ENCODE assay signal across 28 mouse cellular contexts in the genomic region with DNA sequence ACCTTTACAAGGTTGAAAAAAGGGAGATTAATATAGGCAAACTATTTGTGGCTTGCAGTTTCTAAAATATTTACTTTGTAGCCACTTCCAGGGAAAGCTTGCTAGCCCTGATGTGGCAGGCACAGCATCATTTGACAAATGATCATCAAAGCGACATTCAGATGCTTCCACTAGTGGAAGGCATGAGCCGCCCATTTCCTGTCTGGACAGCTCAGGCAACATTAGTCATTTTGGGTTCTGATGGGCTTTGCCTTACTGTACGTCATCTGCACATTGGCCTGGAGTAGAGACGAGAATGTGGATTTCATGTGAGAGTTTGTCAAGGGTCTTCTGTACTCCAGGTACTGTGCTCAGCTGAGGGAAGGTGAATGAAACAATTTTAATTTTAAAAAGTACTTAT. TPM values are rescaled to one million over a fixed set of nuclear protein-coding genes. Genes with fewer than 3 reads are reported as not detected.
DNase-seq lines count a peak whose midpoint lies in the region; ATAC-seq and TF ChIP-seq lines count a peak whose summit lies in the region.
"Had no signal": no experiment of that assay in that cellular context is flagged by ENCODE, and none has a peak within 500 bp of the region (broad histone marks: within the 10 kb centered on the region; RNA-seq: fewer than 3 reads in every experiment).

No protein-coding gene starts in this region.

- WGBS in lung, embryonic 14.5 days, result 40% methylated on average over 4 of the region's 4 CpGs
- 47% methylated on average over 4 of the region's 4 CpGs for WGBS in lung, adult 2 months
- WGBS in macrophage (ENCODE audit: missing documents), result 45% methylated on average over 4 of the region's 4 CpGs

- no peak overlapping the region for H3K27ac ChIP-seq in lung, embryonic 14.5 days (ENCODE audit: low read depth)
- peak overlapping the region; percentile 78 for H3K27ac ChIP-seq in macrophage
- H3K27ac ChIP-seq in layer of hippocampus, adult 2 months, result no peak overlapping the region
- H3K27ac ChIP-seq: embryonic facial prominence, embryonic 15.5 days; heart, embryonic 13.5 days; hindbrain, postnatal 0 days; limb, embryonic 12.5 days; liver, embryonic 13.5 days; lung, embryonic 15.5 days; neural tube, embryonic 12.5 days had no signal

- no peak overlapping the region for H3K4me3 ChIP-seq in lung, embryonic 14.5 days (ENCODE audit: low read depth, low read length)
- H3K4me3 ChIP-seq in lung, adult 2 months (replicated peaks; ENCODE audit: extremely low read depth, low read depth, low read length), result no peak overlapping the region
- H3K4me3 ChIP-seq in macrophage (ENCODE audit: inconsistent target), result no peak overlapping the region
- H3K4me3 ChIP-seq in layer of hippocampus, adult 2 months, result no peak overlapping the region
- H3K4me3 ChIP-seq: embryonic facial prominence, embryonic 15.5 days; heart, embryonic 13.5 days; limb, embryonic 12.5 days; liver, embryonic 13.5 days; lung, embryonic 15.5 days; neural tube, embryonic 12.5 days had no signal

- no peak overlapping the region for H3K4me2 ChIP-seq in lung, embryonic 14.5 days
- H3K4me2 ChIP-seq: embryonic facial prominence, embryonic 15.5 days; heart, embryonic 13.5 days; limb, embryonic 12.5 days; liver, embryonic 13.5 days; lung, embryonic 15.5 days; neural tube, embryonic 12.5 days had no signal

- no peak for TF ChIP-seq CTCF in lung, embryonic 14.5 days (IDR thresholded peaks at IDR 0.05; ENCODE audit: low read depth)
- TF ChIP-seq CTCF in lung, adult 2 months (IDR thresholded peaks at IDR 0.05; ENCODE audit: insufficient read depth, low read length), result no peak
- no peak for TF ChIP-seq CTCF in layer of hippocampus, adult 2 months (conservative IDR thresholded peaks at IDR 0.05)

- DNase-seq in lung, embryonic 14.5 days, result peak; percentile 39
- no peak for DNase-seq in lung, adult 2 months
- DNase-seq in CD4-positive helper T cell, adult 2 months (ENCODE audit: low read depth, low spot score), result peak; percentile 70
- DNase-seq in natural killer cell, adult 2 months (ENCODE audit: low spot score in 2 of 2), result no peak
- DNase-seq in layer of hippocampus, adult 2 months (ENCODE audit: low spot score in 2 of 2), result no peak
- DNase-seq: adrenal gland, postnatal 10 days; cerebellum, adult 11 months; cerebellum, adult 9-11 months; heart, postnatal 14 days; kidney, adult 11 months; kidney, postnatal 10 days; layer of hippocampus, postnatal 36 days; liver, embryonic 13.5 days; midbrain, embryonic 14.5 days; right cerebral cortex, postnatal 25 days; spleen, adult 18-20 months; thymus, postnatal 14 days had no signal

- no peak overlapping the region for H3K9ac ChIP-seq in lung, embryonic 14.5 days
- H3K9ac ChIP-seq: embryonic facial prominence, embryonic 15.5 days; heart, embryonic 13.5 days; limb, embryonic 12.5 days; liver, embryonic 13.5 days; lung, embryonic 15.5 days; neural tube, embryonic 12.5 days had no signal

- H3K4me1 ChIP-seq in lung, embryonic 14.5 days (ENCODE audit: insufficient read depth), result no peaks in the 10 kb centered on the region
- peaks cover 13% of the 10 kb centered on the region; the same call in 1 of the 2 replicates for H3K4me1 ChIP-seq in lung, adult 2 months (ENCODE audit: control insufficient read depth, insufficient read depth, low read length)
- H3K4me1 ChIP-seq: limb, embryonic 12.5 days; lung, embryonic 15.5 days; neural tube, embryonic 12.5 days had no signal

- no peaks in the 10 kb centered on the region for H3K9me3 ChIP-seq in lung, embryonic 14.5 days (ENCODE audit: low read depth, low read length)
- H3K9me3 ChIP-seq: embryonic facial prominence, embryonic 15.5 days; G1E; heart, embryonic 13.5 days; limb, embryonic 12.5 days; liver, embryonic 13.5 days; lung, embryonic 15.5 days; neural tube, embryonic 12.5 days had no signal

- no peaks in the 10 kb centered on the region for H3K36me3 ChIP-seq in lung, embryonic 14.5 days (ENCODE audit: insufficient read depth)
- H3K36me3 ChIP-seq in macrophage (ENCODE audit: inconsistent target), result no peaks in the 10 kb centered on the region
- H3K36me3 ChIP-seq: embryonic facial prominence, embryonic 15.5 days; heart, embryonic 13.5 days; limb, embryonic 12.5 days; liver, embryonic 13.5 days; lung, embryonic 15.5 days; neural tube, embryonic 12.5 days had no signal

- peaks cover 88% of the 10 kb centered on the region for H3K79me2 ChIP-seq in macrophage (ENCODE audit: inconsistent target)

- no peak for ATAC-seq in lung, embryonic 14.5 days (ENCODE audit: insufficient read depth)
- ATAC-seq in activated CD4-positive, CD25-positive, alpha-beta regulatory T cell, adult 4 months, result peak; percentile 40
- ATAC-seq: forebrain, embryonic 14.5 days; hindbrain, postnatal 0 days had no signal

- no peaks in the 10 kb centered on the region for H3K27me3 ChIP-seq in lung, embryonic 14.5 days (ENCODE audit: insufficient read depth, low read length)
- H3K27me3 ChIP-seq: CH12.LX; embryonic facial prominence, embryonic 15.5 days; heart, embryonic 13.5 days; limb, embryonic 12.5 days; liver, embryonic 13.5 days; lung, embryonic 15.5 days; neural tube, embryonic 12.5 days had no signal

- TF ChIP-seq POLR2A in lung, adult 2 months (IDR thresholded peaks at IDR 0.05; ENCODE audit: borderline replicate concordance, extremely low read depth, low read depth, low read length), result no peak

RNA-seq across cellular contexts. Expression of a gene that starts 14.9 kb away (rescaled TPM):
- polyA plus RNA-seq in lung, embryonic 14.5 days (2014; fragmentation: Nextera tagmentation; extraction: Ambion mirVana), result 20.5 and 21.6 TPM in 2 replicates
- polyA plus RNA-seq in lung, adult 2 months (2012; rRNA removed), result 21.8 and 28.9 TPM in 2 replicates
- 10 to 100 TPM; 22.7 to 23.3 TPM for polyA plus RNA-seq in activated CD4-positive, CD25-positive, alpha-beta regulatory T cell, adult 4 months (2017; shearing (Covaris generic))
- 100 to 1,000 TPM in 24 of 26 experiments, 10 to 100 TPM in 2; 50.4 to 387 (median 204) TPM for total RNA-seq in macrophage (2018; cell fraction: chromatin; rRNA removed)
- 10 to 100 TPM; 41.9 to 71.0 (median 55.7) TPM for total RNA-seq in macrophage (2018; cell fraction: cytosol; rRNA removed)
- 100 to 1,000 TPM in 12 of 26 experiments, 10 to 100 TPM in 14; 39.9 to 277 (median 97.7) TPM for total RNA-seq in macrophage (2018; cell fraction: nucleus; rRNA removed)
- 41.0 to 76.8 TPM (median 54.7 TPM) in 3 replicates for polyA plus RNA-seq in macrophage (2018)
- total RNA-seq in layer of hippocampus, adult 2 months (2021), result 10 to 100 TPM; 24.7 to 26.5 TPM

Comparison
In these comparisons a context has a peak if more than half of its experiments do, and no peak if none do; other contexts are left out.
1. DNase-seq: peak in lung, embryonic 14.5 days (single experiment) and CD4-positive helper T cell, adult 2 months (single experiment); none in lung, adult 2 months (single experiment), natural killer cell, adult 2 months (0 of 2) and layer of hippocampus, adult 2 months (0 of 2).